Mouse (Mus musculus) liver, adult (tissue): ENCODE measurements at regions not wholly inside any gene's neighbourhood (a gene's known extent, or its start where the extent isn't known, plus 50 kb on each side); places are given as distances from the start of the nearest gene placed in this dataset.

Experiments used
- GATA4 ChIP-seq: IDR thresholded peaks from 2 replicates; pipeline ENCODE4 v1.6.1; 2014; ENCODE audit warnings: mild to moderate bottlenecking, low read length; ENCODE audit not compliant: insufficient replicate concordance

GRCm38 (mm10) chr9:97171484-97171883 lies 60.5 kb upstream of the Slc25a36 start:
- no peak for TF ChIP-seq GATA4

GRCm38 (mm10) chr9:97170836-97171235 lies 59.9 kb upstream of the Slc25a36 start:
- TF ChIP-seq GATA4 = no peak

- no peak for TF ChIP-seq GATA4
Observed at GRCm38 (mm10) chr9:97162465-97162864, 51.5 kb upstream of the Slc25a36 start.
